Mouse (Mus musculus) ES-Bruce4 (cell line): ENCODE results near the gene Kptn.

Source experiments
- CTCF ChIP-seq: IDR thresholded peaks from one replicate; pipeline ENCODE4 v1.8.1; 2011; ENCODE audit warnings: low read depth, low read length
- EP300 ChIP-seq: IDR thresholded peaks from 2 replicates; pipeline ENCODE4 v1.6.1; 2011; ENCODE audit warnings: low read depth, low read length; ENCODE audit not compliant: insufficient read depth
- POLR2A ChIP-seq: IDR thresholded peaks from one replicate; pipeline ENCODE4 v1.8.1; 2011; ENCODE audit warnings: low read length; ENCODE audit not compliant: insufficient read depth

DNA sequence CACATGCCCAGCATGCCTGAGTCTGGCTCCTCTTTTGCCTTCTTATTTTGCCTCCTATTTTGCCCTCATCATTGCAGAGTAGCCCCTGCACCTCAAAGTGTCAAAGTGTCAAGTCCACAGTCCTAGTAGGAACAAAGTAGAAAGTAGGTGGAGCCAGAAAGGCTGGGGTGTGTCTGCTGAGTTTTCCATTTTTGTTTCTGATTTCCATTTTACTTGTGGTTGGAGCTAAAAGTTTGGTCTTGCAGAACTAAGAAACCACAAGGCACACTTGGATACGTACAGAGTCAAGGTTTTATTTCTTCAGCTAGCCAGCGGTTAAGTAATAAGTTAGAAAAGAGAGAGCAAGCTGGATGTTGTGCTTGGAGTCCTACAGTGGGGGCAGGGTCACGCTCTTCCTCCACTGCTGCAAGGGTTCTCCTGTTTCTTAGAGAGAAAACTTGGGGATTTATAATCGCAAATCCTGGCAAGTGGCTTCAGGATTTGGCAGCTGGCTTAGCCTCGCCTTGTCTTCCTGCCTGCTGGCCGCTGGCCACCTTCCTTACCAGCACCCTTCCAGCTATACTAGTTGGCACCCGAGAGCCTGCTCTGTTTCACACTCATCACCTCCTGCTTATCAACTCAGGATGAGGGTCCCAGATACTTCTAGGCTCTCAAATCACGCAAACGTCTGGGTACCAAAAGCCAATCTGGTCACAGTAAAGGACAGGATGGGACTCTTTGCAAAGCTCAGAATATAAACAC is 35.6 kb downstream of the Kptn start:
- TF ChIP-seq EP300 (no peak), CTCF (no peak), POLR2A (no peak)
